Mouse (Mus musculus) liver, embryonic 13.5 days (tissue): ENCODE measurements around the gene Cradd. TPM values are rescaled to one million over a fixed set of nuclear protein-coding genes. Genes with fewer than 3 reads are reported as not detected.

ENCODE experiments used
- ATAC-seq: fragments of 200-750 bp; cut with Nextera tagmentation; 2 replicates; pipeline ENCODE4 v1.8.0; 2017; ENCODE audit warnings: low read depth, mild to moderate bottlenecking, moderate number of reproducible peaks, moderate library complexity
- DNase-seq: peaks from one replicate; pipeline ENCODE4 v3.0.0; 2022
- H3K27ac ChIP-seq: fragments of 300-500 bp; sonication (generic); 2 replicates; pipeline ENCODE4 v1.5.1; 2015; ENCODE audit warnings: moderate library complexity, mild to moderate bottlenecking, inconsistent platforms
- H3K27me3 ChIP-seq: fragments of 300-500 bp; sonication (generic); 2 replicates; pipeline ENCODE4 v1.6.1; 2015; ENCODE audit warnings: mild to moderate bottlenecking, inconsistent platforms
- H3K36me3 ChIP-seq: fragments of 300-500 bp; sonication (generic); 2 replicates; pipeline ENCODE4 v1.6.1; 2015; ENCODE audit warnings: mild to moderate bottlenecking, inconsistent platforms
- H3K4me1 ChIP-seq: fragments of 300-500 bp; sonication (generic); replicated peaks from 2 replicates; pipeline ENCODE4 v1.6.1; 2015; ENCODE audit warnings: inconsistent platforms
- H3K4me2 ChIP-seq: fragments of 300-500 bp; sonication (generic); 2 replicates; pipeline ENCODE4 v1.6.1; 2015; ENCODE audit warnings: inconsistent platforms, mild to moderate bottlenecking, moderate library complexity
- H3K4me3 ChIP-seq: fragments of 300-500 bp; sonication (generic); replicated peaks from 2 replicates; pipeline ENCODE4 v1.5.1; 2015; ENCODE audit warnings: mild to moderate bottlenecking, inconsistent platforms
- H3K9ac ChIP-seq: fragments of 300-500 bp; sonication (generic); 2 replicates; pipeline ENCODE4 v1.6.1; 2015; ENCODE audit warnings: mild to moderate bottlenecking, inconsistent platforms
- H3K9me3 ChIP-seq: fragments of 300-500 bp; sonication (generic); replicated peaks from 2 replicates; pipeline ENCODE4 v1.6.1; 2016; ENCODE audit warnings: inconsistent platforms
- WGBS: fragments of 180-500 bp; shearing (Covaris S2); methylation state at CpG from one replicate; pipeline ENCODE4 v1.1.7; 2015; ENCODE audit not compliant: insufficient replicate concordance; 5-methylcytosine and 5-hydroxymethylcytosine counted together
- polyA plus RNA-seq: library from polyadenylated mRNA; unstranded; fragments of >200 nt; fragmentation: Nextera tagmentation; extraction: Ambion mirVana; gene quantifications from 2 replicates; pipeline ENCODE4 v1.2.1, GENCODE M21; 2015

Gene Cradd
- polyA plus RNA-seq, 1 experiment from 2014 or later: 3.3 TPM

DNA sequence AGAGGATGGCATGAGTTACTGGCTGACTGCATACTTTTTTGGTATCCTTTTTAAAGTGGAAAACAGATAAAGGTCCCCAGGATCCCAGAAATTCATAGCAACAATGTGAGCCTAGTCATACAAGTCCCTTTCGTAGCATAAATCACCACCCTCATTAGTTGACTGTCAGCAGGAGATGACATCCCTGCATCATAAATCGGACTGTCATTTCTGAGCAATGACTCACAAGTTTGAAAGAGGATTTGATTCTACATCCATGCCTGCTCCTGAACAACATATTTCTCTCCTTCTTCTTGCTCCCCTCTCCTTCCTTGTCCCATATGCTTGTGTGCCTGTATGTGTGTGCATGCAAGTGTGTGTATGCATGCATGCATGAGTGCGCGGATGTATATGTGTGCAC, 129.2 kb downstream of the Cradd start:
- Histone ChIP-seq H3K4me1 (peaks cover 52% of the 10 kb centered on the region), H3K36me3 (no peaks in the 10 kb centered on the region), H3K9ac (no peak overlapping the region), H3K4me3 (no peak overlapping the region), H3K27me3 (no peaks in the 10 kb centered on the region), H3K27ac (no peak overlapping the region), H3K4me2 (no peak overlapping the region), H3K9me3 (no peaks in the 10 kb centered on the region)
- 81% methylated on average over 4 of the region's 4 CpGs for WGBS
- no peak for DNase-seq
- no peak for ATAC-seq

GRCm38 (mm10) chr10:95193875-95194281, 130.1 kb downstream of the Cradd start:
- Histone ChIP-seq H3K36me3 (no peaks in the 10 kb centered on the region), H3K9me3 (no peaks in the 10 kb centered on the region; the same call in 1 of the 2 replicates), H3K27ac (no peak overlapping the region), H3K27me3 (no peaks in the 10 kb centered on the region), H3K4me3 (no peak overlapping the region), H3K9ac (no peak overlapping the region), H3K4me2 (no peak overlapping the region), H3K4me1 (peaks cover 52% of the 10 kb centered on the region)
- DNase-seq: no peak
- no peak for ATAC-seq
- 60% methylated on average over 11 of the region's 11 CpGs for WGBS

- DNase-seq: peak; percentile 23
Measured at GRCm38 (mm10) chr10:95191881-95192280, 132.1 kb downstream of the Cradd start.

GRCm38 (mm10) chr10:95191151-95191655, 132.7 kb downstream of the Cradd start:
- Histone ChIP-seq H3K9me3 (no peaks in the 10 kb centered on the region; the same call in 1 of the 2 replicates), H3K4me2 (no peak overlapping the region; the same call in 1 of the 2 replicates), H3K27ac (no peak overlapping the region), H3K4me1 (peaks cover 46% of the 10 kb centered on the region), H3K4me3 (no peak overlapping the region), H3K36me3 (no peaks in the 10 kb centered on the region), H3K9ac (no peak overlapping the region), H3K27me3 (no peaks in the 10 kb centered on the region)
- 80% methylated on average over 9 of the region's 9 CpGs for WGBS
- ATAC-seq (no peak), DNase-seq (no peak)

More at GRCm38 (mm10) chr10:95191881-95192280, 132.1 kb downstream of the Cradd start:
- Histone ChIP-seq H3K27ac (no peak overlapping the region), H3K36me3 (no peaks in the 10 kb centered on the region), H3K4me3 (no peak overlapping the region), H3K4me2 (peak overlapping the region; percentile 28; the same call in 1 of the 2 replicates), H3K4me1 (peaks cover 52% of the 10 kb centered on the region), H3K27me3 (no peaks in the 10 kb centered on the region), H3K9me3 (no peaks in the 10 kb centered on the region; the same call in 1 of the 2 replicates), H3K9ac (no peak overlapping the region)
- 9% methylated on average over 3 of the region's 3 CpGs for WGBS
- peak; percentile 61 for ATAC-seq

GRCm38 (mm10) chr10:95189550-95190211, 134.3 kb downstream of the Cradd start:
- WGBS: 86% methylated on average over 16 of the region's 16 CpGs
- H3K4me1 ChIP-seq: peaks cover 35% of the 10 kb centered on the region
- H3K9me3 ChIP-seq: no peaks in the 10 kb centered on the region; the same call in 1 of the 2 replicates
- no peak overlapping the region for H3K4me3 ChIP-seq
- no peak for ATAC-seq
- no peaks in the 10 kb centered on the region for H3K36me3 ChIP-seq
- no peak for DNase-seq
- H3K27me3 ChIP-seq: no peaks in the 10 kb centered on the region
- no peak overlapping the region for H3K27ac ChIP-seq
- no peak overlapping the region for H3K4me2 ChIP-seq
- H3K9ac ChIP-seq: no peak overlapping the region

- Histone ChIP-seq H3K9ac (no peak overlapping the region), H3K4me1 (peaks cover 9% of the 10 kb centered on the region), H3K4me3 (no peak overlapping the region), H3K27me3 (no peaks in the 10 kb centered on the region), H3K4me2 (no peak overlapping the region), H3K36me3 (no peaks in the 10 kb centered on the region), H3K27ac (no peak overlapping the region), H3K9me3 (no peaks in the 10 kb centered on the region; the same call in 1 of the 2 replicates)
- WGBS: 64% methylated on average over 5 of the region's 5 CpGs
- no peak for ATAC-seq
- DNase-seq: no peak
Measured at GRCm38 (mm10) chr10:95184210-95184609, 139.7 kb downstream of the Cradd start.

- H3K4me1 ChIP-seq: peaks cover 9% of the 10 kb centered on the region
- ATAC-seq (no peak), DNase-seq (no peak)
- H3K9me3 ChIP-seq: no peaks in the 10 kb centered on the region
- H3K27ac ChIP-seq: no peak overlapping the region
- no peak overlapping the region for H3K4me3 ChIP-seq
- no peak overlapping the region for H3K9ac ChIP-seq
- H3K27me3 ChIP-seq: no peaks in the 10 kb centered on the region
- H3K4me2 ChIP-seq: no peak overlapping the region
- 68% methylated on average over 4 of the region's 4 CpGs for WGBS
- H3K36me3 ChIP-seq: no peaks in the 10 kb centered on the region
Measured at GRCm38 (mm10) chr10:95183051-95183450, 140.9 kb downstream of the Cradd start.

GRCm38 (mm10) chr10:95182405-95182804, 141.5 kb downstream of the Cradd start:
- no peaks in the 10 kb centered on the region for H3K36me3 ChIP-seq
- ATAC-seq (no peak), DNase-seq (no peak)
- no peak overlapping the region for H3K4me2 ChIP-seq
- H3K27me3 ChIP-seq: no peaks in the 10 kb centered on the region
- H3K4me1 ChIP-seq: peaks cover 9% of the 10 kb centered on the region
- no peak overlapping the region for H3K27ac ChIP-seq
- H3K9ac ChIP-seq: no peak overlapping the region
- WGBS: 75% methylated on average over 4 of the region's 4 CpGs
- no peak overlapping the region for H3K4me3 ChIP-seq
- H3K9me3 ChIP-seq: no peaks in the 10 kb centered on the region

GRCm38 (mm10) chr10:95181553-95181952, 142.4 kb downstream of the Cradd start:
- no peaks in the 10 kb centered on the region for H3K36me3 ChIP-seq
- H3K27ac ChIP-seq: no peak overlapping the region
- ATAC-seq: no peak
- H3K4me1 ChIP-seq: peaks cover 9% of the 10 kb centered on the region
- 31% methylated on average over 10 of the region's 10 CpGs for WGBS
- H3K4me3 ChIP-seq: no peak overlapping the region
- no peak overlapping the region for H3K4me2 ChIP-seq
- H3K9me3 ChIP-seq: no peaks in the 10 kb centered on the region
- no peak for DNase-seq
- H3K9ac ChIP-seq: no peak overlapping the region
- no peaks in the 10 kb centered on the region for H3K27me3 ChIP-seq

- H3K27me3 ChIP-seq: no peaks in the 10 kb centered on the region
- no peak overlapping the region for H3K9ac ChIP-seq
- no peak for ATAC-seq
- no peak overlapping the region for H3K27ac ChIP-seq
- peaks cover 9% of the 10 kb centered on the region for H3K4me1 ChIP-seq
- no peaks in the 10 kb centered on the region for H3K36me3 ChIP-seq
- H3K4me3 ChIP-seq: no peak overlapping the region
- H3K4me2 ChIP-seq: no peak overlapping the region
- 49% methylated on average over 3 of the region's 3 CpGs for WGBS
- no peak for DNase-seq
- no peaks in the 10 kb centered on the region for H3K9me3 ChIP-seq
Measured at GRCm38 (mm10) chr10:95180900-95181299, 143.0 kb downstream of the Cradd start.

DNA sequence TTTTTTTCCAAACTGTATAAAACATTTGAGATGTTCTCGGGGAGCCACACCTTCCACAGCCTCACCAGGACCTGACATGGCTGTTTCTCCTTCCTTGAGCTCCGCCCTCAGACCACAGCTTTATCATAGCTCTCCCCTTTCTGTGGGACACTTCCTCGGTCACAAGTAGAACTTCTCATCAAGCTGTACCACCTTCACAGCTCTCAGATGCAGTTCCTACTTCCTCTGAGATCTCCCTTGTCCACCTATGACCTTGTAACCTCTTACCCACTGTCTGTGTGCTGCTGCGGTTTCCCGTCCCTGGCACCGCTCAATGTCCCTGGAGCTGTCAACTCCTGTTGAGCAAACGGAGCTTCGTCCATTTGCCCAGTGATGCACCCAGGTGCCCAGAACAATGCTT, 143.8 kb downstream of the Cradd start:
- Histone ChIP-seq H3K9me3 (no peaks in the 10 kb centered on the region), H3K36me3 (no peaks in the 10 kb centered on the region), H3K4me1 (peaks cover 9% of the 10 kb centered on the region), H3K27me3 (no peaks in the 10 kb centered on the region), H3K4me3 (no peak overlapping the region), H3K27ac (no peak overlapping the region), H3K4me2 (no peak overlapping the region; the same call in 1 of the 2 replicates), H3K9ac (no peak overlapping the region)
- 16% methylated on average over 8 of the region's 8 CpGs for WGBS
- DNase-seq (no peak), ATAC-seq (peak; percentile 39; the same call in 1 of the 2 replicates)

GRCm38 (mm10) chr10:95178785-95179184, 145.1 kb downstream of the Cradd start:
- H3K9me3 ChIP-seq: no peaks in the 10 kb centered on the region
- H3K36me3 ChIP-seq: no peaks in the 10 kb centered on the region
- no peaks in the 10 kb centered on the region for H3K27me3 ChIP-seq
- ATAC-seq: no peak
- DNase-seq: no peak
- H3K9ac ChIP-seq: no peak overlapping the region
- H3K4me2 ChIP-seq: no peak overlapping the region
- no peak overlapping the region for H3K27ac ChIP-seq
- H3K4me3 ChIP-seq: no peak overlapping the region
- H3K4me1 ChIP-seq: peaks cover 5% of the 10 kb centered on the region
- WGBS: 35% methylated on average over 4 of the region's 4 CpGs
